Mouse (Mus musculus) heart, adult 11 months (tissue): ENCODE measurements around the gene Tiam1.

Source experiments
- DNase-seq: peaks from one replicate; pipeline ENCODE4 v3.0.0; 2022

Tiam1 gene

DNA sequence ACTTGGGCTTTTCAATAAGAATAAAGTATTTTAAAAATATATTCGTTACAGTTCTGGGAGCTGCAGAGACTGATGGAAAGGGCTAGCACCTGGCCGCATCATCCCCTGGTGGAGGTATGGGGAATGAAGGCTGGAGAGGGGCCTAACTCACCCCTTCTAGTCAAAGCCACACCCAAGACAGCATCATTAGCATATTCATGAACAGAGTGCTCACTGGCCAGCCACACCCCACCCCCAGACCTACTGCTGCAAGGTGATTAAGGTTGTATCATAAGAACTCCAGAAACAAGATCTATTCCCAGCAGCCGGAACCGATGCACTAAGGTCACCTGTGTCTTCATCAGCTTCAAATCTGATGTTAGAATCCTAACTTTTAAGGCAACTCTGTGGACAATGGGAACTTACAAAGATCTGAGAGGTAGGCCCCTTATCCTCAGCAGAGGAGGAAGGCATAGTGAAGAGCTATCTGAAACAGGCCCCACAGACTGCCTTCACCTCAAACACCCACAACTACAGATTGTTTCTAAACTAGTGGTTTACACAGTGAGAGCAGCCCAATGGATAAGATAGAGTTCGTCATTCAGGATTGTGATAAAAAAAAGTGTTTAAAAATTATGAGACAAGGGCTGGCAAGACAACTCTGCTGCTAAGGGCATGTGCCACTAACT, 153.1 kb downstream of the Tiam1 start:
- no peak for DNase-seq

DNA sequence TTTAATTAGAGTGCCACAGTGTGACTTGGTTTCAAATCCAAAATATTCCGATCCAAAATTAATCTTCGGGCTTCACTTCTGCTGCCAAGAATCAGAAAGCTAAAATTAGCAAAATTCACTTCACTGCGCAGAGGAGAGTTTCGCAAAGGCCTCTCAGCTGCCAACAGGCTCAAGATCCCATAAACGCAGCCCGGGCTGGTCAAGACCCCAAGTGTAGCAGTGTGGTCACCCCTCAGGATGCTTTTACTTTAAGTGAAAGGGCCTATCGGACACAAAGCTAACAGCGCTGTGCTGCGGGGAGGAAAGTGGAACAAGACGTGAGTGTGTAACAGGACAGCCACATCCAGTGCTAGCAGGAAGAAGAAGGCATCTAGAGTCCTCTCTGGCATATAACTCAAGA, 153.8 kb downstream of the Tiam1 start:
- DNase-seq: no peak

DNA sequence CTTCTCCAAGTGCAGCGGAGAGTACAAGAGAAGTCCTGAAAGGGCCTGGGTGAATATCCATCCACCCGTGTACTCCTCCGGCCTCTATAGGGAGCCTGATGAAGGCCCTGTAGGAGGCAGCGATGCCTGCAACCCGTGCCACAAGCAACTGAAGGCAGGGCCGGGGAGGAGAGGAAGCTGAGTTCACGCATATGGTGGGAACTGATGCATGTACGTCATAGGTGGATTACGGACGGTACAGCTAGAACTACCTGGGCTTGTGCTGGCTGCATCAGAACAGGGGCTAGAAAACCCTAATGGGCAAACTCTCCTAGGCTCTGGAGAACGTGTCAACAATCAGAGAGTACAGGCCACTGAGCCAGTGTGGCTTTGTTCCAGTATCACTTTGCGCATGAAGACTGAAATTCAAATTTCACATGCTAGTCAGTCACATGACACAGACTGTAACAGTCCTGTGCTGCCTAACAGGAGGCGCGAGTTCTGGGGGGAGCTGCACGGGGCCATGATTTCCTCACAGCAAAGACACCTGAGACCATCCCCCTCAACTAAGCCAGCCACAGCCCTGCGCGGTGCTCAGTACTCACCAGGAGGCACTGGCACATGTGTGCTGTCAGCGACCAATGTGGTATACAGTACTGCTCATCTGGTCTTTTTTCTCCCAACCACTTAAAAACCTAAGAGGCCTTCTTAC, 156.8 kb downstream of the Tiam1 start:
- no peak for DNase-seq

DNA sequence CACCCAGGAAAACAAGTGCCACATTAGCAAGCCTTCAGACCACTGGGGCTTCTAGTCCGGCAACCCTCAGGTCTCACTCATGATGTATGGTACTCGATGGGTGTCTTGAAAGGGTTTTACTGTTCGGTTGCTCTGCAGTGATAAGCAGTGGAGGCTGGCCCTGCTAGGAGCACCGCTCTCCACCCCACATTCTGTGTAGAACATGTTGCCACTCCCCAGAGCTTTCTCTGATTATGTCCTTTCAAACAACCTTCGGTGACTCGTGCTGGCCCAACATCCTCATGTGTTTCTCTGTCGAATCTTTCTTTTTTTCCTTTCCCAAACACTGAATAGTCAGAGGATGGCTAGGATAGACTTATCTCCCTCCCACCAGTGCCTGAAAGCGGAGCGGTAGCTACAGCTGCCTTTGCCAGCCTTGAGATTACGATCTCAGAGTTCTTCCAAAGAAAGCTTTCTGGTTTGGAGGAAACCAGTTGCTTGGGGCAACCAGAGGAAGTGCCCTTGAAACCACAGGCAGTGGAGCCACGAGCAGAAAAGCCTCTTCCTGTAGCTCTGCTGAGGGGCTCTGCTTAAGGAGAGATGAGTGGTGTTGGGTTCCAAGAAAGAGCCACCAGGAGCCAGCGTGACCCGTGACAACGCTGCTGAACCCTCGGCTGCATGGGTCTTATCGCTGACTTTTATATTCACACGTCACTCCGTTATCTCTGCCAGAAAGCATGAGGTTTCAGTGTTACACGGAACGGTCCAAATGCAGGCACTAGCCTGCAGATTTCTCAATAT, 157.7 kb downstream of the Tiam1 start:
- DNase-seq: peak; percentile 92

DNA sequence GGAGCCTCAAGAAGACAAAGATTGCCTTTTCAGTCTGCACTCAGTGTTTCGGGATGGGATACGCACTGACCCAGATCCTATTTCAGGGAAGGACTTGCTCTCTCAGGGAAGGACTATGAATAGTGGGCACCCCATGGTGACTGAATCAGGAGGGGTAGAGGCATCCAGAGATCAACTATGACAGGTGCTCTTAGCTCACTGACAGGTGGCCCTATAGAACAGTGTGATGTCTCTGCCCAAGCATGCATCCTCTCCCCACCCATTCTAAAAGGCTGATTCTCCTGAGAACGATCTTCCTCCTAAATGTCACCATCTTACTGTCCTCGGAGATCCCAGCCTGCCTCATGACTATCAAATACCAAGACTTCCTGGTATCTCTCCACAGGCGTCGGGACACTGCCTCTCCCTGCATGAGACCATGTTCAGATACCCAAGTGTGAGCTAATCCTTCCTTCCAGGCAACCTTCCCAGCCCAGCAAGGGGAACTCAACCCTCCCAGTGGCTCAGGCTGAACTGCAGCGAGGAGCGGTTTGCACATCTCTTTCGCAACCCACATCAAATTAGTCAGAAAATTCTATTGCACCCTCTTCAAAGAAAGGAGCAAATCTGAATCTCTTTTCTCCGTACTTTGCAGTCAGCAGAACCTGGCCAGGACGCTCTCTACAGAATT, 163.4 kb downstream of the Tiam1 start:
- peak; percentile 96 for DNase-seq

DNA sequence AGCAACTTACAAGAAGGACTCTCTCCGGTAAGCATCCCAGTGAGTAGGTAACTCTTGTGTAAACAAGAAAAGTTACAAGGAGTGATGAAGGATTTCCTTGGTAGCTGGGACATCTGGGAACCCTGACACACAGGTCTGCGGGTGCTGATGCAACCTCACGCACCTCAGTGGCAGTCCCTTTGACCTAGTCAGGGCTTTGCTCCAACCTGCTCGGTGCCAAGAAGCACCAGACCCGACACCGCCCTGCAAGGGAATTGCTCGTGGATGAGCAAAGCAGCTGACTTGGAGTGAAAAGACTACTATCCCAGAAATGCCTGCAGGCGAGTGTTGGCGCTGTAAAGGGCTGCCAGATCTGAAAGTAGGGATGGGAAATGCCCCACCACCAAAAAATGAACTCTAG, 168.1 kb downstream of the Tiam1 start:
- DNase-seq: no peak

DNA sequence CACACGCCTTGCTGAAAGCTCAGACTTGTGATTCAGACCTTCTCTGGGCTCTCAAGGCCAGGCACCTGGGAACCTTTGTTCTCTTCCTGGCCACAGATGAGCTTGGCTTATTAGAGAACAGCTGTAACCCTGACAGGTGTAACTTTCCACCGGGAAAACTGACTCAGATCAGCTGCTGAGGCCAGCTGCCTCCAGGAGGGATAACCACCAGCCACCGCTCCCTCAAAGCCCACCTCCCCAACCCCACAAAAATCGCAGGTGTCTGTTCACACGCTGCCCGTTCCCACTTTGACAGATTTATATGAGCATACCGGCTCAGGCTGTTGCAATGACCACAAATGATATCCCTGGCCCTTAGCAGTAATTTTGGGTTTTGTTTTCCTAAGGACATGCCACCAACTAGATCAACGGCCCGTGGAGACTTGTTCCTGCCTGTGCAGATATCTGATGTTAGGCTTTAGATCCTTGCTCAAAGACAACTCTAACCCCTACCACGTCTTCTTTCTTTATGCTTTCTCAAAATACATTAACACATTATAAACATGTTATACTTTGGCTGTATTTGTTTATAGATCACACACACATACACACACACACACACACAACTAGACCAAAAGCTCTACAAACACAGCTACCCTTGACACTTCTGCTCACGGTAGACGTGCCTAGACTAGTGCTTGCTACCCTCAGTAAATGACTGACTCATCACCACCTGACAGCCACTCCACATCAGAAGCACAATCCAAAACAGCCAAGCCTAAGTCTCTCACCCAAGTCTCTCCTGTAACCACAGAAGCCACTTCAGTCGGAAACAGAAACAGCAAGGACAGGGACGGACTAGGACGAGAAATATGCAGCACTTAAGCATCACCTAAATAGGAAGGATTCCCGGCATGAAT, 169.5 kb downstream of the Tiam1 start:
- DNase-seq: no peak

DNA sequence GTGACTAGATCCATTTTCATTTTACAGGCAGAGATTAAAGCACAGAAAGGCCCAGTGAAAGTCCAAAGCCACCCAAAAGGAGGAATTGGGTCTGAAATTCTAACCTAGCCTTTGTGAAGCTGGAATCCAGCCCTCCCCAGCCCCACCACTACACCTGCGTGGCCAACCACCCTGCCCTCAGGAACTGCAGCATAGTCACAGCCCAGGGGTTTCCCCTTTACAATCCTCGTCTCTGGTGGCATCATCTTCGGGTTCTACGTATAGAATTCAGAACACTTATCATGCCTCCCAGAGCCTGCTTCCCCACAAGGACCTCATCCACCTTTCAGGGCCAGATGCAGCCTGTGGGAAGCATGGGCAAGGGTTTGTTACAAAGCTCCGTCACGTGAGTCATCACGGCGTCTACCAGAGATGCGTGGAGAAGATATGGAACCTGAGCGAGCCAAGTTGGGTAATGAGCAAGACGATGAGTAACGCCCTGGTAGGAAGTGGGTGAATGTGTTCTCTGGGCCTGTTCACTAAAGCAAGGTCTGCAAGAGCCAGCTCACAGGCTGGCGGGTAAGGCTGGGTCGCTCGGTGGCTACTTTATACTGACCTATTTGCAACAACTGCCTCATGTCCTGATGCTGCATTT, 170.6 kb downstream of the Tiam1 start:
- DNase-seq: no peak

DNA sequence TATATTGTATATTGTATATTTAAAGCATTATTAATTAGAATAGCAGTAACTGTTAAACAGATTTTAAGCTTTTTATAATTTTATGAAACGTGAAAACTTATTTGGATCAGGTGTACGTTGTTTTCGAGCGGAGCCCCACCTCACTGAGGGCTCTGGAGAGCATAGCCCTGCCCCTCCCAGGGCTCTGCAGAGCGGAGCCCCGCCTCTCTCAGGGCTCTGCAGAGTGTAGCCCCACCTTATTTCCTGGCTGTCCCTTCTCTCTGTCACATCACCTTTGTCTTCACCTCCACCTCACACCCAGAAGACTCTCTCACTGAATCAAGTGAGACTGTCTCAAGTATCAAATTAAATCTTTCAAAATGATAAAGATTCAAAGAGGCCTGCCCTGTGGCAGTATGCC, 171.6 kb downstream of the Tiam1 start:
- DNase-seq: no peak

DNA sequence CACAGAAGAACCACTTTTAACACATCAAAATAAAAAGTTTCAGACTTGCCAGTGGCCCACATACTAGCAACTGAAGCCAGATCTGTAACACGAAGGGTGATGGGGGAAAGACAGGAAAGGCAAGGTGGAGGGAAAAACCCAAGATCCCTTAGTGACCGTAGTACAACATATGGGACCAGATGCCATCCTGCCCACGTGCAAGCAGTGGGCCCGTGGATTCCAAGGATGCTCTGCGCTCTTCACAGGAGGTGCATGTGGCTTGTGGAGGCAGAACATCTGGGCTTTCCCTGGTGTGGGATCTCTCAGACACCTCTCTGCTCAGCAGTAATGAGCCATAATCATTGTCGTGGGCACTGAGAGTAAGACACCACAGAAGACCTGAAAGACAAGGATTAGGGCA, 175.5 kb downstream of the Tiam1 start:
- DNase-seq: no peak

DNA sequence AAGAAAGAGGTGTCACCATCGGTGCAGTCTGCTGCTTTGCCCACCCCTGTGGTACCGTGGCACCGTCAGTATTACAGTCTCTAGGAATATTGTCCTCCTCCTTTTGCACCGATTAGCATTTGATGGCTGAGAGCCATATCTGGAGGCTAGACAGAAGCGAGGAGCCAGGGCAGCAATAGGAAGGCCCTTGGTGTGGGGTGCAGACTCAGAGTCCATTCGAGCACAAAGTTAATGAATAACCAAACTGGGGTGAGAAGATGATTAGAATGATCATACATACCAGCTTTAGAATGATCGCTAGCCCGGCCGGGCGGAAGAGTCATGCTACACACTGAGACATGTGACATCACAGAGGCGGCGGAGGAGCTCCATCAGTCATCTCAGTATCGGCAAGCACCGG, 180.7 kb downstream of the Tiam1 start:
- no peak for DNase-seq

DNA sequence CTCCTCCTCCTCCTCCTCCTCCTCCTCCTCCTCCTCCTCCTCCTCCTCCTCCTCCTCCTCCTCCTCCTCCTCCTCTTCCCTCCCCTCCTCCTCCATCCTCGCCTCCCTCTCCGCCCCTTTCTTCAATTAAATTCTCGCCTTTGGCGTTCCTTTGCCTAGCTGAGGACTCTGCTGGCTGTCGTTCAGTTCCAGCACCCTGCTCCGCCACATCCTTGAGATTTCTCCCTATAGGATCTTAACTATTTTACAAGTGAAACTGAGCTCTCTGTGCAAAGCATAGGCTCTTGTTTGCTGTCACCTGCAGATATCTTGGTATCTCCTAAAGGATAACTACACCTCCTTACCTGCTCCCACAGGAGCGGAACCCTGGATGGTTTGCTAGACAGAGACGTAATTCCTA, 182.7 kb downstream of the Tiam1 start:
- no peak for DNase-seq

DNA sequence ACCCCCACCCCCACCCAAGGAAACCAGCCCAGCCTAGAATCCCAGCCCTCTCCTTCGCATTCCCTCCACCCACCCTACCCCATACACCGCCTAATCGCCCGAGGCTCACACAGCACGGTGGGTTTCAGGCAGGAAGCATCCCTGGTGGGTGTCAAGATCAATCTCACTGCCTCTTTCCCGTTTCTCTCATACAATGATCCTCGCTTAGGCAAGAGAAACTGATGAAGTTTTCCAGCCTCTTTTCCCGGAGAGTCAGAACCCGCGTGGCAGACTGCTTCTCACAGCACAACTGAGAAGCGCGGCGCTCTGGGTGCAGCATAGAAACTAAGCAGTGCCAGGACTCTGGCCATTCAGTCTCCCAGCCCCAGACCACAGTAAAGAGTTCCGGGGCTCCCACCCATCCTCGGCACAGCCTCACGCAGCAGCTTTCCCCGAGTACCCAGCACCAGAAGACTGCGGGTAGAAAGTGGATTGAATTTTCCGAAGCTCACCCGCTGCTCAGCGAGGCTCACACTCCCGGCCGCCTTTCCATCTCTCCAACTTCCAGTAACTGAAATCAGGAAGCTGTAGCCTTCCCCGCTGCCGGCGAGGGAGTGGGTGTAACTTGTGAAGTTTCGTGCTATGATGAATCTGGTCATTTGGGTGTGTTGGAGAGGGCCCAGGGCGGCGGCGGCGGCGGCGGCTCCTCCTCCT, 183.2 kb downstream of the Tiam1 start:
- peak; percentile 95 for DNase-seq

DNA sequence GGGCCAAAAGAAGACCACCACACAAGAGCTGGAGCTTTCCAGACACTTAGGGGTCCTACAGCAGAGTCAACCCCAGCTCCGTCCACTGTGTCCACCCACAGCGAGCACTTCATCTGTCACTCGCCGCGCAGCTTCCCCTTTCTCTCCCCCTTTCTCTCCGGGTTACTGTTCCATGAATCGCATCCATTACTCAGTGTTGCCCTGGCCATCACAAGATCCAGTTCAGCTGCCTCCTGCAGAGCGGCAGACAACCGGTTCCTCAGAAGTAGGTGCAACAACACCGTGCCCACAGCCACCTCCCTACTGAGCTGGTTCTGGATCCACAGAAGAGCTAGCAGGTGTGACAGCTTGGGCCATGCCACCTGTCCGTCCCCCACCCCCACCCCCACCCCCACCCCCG, 184.6 kb downstream of the Tiam1 start:
- DNase-seq: peak; percentile 81

DNA sequence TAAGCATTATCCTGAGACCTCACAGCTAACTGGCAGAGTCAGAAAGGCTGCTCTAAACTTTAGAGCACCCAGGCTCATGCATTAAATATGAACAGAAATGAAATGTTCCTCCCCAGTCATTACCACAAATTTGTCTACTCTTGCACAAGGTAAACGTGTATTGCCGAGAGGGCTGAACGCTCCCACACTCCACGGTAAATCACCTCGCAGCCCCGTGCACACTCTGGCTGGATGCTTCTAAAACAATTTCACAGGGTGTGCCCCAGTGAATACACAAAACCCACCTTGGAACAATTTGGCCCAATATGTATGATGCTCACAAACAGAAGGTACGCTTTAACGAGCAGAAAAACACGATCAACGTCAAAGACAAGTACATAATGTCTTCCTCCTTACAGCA, 185.5 kb downstream of the Tiam1 start:
- DNase-seq: peak; percentile 55

DNA sequence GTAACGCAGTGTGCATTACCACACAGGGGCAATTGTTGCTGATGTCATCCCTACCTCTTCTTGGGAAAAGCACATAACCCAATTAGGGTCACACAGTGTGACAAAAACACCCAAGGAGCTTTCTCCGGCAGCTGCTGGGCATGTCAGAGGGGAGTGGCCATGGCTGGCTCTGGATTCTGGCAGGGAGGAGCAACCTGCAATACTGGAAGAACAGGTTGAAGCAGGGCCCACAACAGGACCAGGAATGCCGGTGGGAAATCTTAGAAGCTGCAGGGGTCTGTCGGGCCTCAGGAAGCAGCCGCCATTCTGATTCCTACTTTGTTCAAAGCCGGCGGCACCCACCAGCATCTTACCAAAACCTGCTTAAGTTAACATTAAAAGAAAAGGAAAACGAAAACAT, 189.0 kb downstream of the Tiam1 start:
- peak; percentile 71 for DNase-seq

DNA sequence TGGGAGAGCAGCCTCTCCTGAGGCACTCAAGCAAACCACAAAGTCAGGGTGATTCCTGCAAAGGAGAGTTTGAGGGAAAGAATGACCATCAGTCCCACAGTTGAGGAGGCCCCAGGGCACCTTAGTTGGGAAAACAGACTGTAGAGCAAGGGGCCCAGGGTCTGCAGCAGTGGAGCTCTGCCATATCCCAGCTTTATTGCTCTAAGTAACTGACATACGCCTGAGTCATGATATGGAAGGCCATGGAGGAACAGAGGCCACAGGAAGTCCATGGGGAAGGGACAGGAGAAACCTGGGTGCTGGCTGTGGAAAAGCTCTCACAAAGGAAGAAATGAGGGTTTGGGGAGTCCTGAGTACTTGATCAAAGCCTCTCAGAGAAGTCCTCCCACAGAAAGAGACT, 189.5 kb downstream of the Tiam1 start:
- peak; percentile 64 for DNase-seq

DNA sequence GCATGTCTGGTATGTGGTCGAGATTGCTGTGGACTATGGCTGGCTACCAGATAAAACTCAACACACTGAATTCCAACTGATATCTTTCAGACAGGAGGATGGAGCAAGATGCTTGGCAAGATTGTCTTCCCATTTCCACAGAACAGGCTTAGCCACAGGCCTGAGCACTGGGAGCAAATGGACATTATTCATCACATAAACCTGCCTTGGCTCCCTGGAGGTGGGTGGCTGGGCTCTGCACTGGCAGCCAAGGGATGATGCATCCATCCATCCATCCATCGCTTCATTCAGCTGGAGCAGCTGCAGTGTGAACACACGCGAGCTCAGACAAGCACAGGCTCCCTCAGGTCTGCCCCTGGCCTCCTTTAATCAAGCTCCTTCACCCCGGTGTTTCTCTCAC, 190.7 kb downstream of the Tiam1 start:
- DNase-seq: peak; percentile 90

DNA sequence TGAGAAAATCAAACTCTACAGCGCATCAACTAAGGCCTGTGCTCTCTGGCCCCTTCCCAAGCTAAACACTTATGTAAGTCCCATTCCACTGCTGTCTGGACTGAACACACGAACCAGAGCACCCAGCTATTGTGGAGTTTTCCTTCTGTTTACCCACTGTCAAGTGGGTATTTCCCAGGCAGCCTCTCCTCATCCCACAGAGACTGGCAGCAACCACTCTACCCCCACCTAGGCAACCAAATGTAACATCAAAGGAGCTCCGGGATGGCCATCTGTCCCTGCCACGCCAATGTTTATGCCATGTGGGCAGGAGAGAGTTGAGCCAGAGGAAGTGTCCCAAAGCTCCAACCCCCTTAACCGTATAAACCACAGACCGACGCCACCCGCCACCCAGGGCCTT, 192.8 kb downstream of the Tiam1 start:
- peak; percentile 89 for DNase-seq

DNA sequence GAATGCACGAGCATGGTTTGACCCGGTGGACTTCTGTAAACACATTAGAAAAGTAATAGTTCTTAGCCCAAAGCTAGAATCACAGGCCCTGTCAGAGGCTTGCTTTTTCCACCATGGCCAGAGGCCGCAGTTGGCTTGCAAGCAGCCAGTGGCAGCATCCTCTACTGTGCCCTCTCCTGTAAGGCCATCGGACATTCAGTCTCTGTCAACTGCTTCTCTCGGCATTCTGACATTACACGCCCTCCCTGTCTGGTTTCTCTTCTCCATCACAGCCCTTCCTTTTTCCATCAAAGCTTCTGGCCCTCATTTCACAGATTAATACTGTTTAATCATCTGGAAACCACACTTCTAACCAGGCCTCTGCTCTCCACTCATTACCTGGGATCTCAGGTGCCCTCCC, 193.3 kb downstream of the Tiam1 start:
- no peak for DNase-seq

DNA sequence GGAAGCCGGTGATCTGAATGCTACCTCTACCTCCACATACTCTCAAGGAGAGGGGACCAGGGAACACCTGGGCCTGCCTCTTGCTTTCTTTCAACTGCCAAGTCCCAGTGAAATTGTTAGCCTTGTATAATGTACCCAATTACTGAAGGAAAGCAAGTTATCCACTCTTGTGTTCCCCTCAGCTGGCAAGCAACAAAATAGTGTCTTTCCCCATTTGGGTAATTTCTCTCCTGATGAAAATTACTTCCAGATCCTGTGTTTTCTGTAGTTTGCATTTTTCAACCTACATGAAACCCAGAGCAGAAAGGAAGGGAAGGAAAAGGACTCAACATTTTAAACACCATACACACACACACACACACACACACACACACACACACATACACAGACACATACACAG, 195.5 kb downstream of the Tiam1 start:
- DNase-seq: no peak
